Comparison of ENCODE assay signal across 9 mouse cellular contexts in the genomic region with DNA sequence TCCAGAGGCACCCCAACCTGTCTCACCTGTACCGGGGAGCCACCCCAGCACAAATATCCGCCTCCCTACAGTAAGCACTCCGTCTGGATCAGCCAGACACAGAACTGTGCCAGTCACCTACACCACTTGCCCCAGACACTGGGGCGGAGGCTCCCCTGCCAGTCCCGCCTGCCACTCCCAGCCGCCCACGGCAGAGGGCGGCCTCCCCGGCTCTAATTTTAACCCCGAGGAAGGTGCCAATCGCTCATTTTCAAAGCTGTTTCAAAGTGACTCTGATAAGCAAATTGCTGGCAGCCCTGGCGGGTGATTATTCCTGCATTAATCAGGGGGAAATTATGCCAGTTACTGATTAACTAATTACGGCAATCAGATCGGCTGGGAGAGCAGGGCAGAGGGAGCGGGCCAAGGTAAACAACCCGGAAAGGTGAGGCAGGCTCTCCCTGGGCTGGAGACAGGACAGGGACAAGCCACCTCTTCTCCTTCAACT. TPM values are rescaled to one million over a fixed set of nuclear protein-coding genes. Genes with fewer than 3 reads are reported as not detected.
DNase-seq lines count a peak whose midpoint lies in the region; ATAC-seq and TF ChIP-seq lines count a peak whose summit lies in the region.
"Had no signal": no experiment of that assay in that cellular context is flagged by ENCODE, and none has a peak within 500 bp of the region (broad histone marks: within the 10 kb centered on the region; RNA-seq: fewer than 3 reads in every experiment).

No protein-coding gene starts in this region.

- no peak overlapping the region for H3K27ac ChIP-seq in hindbrain, embryonic 16.5 days (ENCODE audit: low read depth, low read length)
- no peak overlapping the region for H3K27ac ChIP-seq in hindbrain, embryonic 11.5 days (ENCODE audit: low read depth, low read length)
- H3K27ac ChIP-seq in forebrain, postnatal 0 days (ENCODE audit: low read depth, low read length), result no peak overlapping the region
- H3K27ac ChIP-seq: limb, embryonic 12.5 days had no signal

- H3K36me3 ChIP-seq in hindbrain, embryonic 16.5 days (ENCODE audit: control insufficient read depth, insufficient read depth, low read length), result no peaks in the 10 kb centered on the region
- no peaks in the 10 kb centered on the region for H3K36me3 ChIP-seq in hindbrain, embryonic 11.5 days (ENCODE audit: control insufficient read depth, insufficient read depth, low read length)
- no peaks in the 10 kb centered on the region for H3K36me3 ChIP-seq in forebrain, postnatal 0 days (ENCODE audit: insufficient read depth)
- H3K36me3 ChIP-seq: limb, embryonic 12.5 days had no signal

- DNase-seq in hindbrain, embryonic 11.5 days (ENCODE audit: low spot score), result no peak
- peak; percentile 10 for DNase-seq in Patski (ENCODE audit: low read depth, low spot score)
- peak; percentile 62 for DNase-seq in forebrain, postnatal 0 days
- DNase-seq in layer of hippocampus, adult 9-10 months (ENCODE audit: low spot score), result peak; percentile 3
- DNase-seq in embryo, embryonic 10 days (ENCODE audit: low spot score), result no peak

- no peak overlapping the region for H3K9ac ChIP-seq in hindbrain, embryonic 16.5 days (ENCODE audit: low read depth, low read length)
- no peak overlapping the region for H3K9ac ChIP-seq in hindbrain, embryonic 11.5 days (ENCODE audit: low read depth, low read length)
- no peak overlapping the region for H3K9ac ChIP-seq in forebrain, postnatal 0 days
- H3K9ac ChIP-seq: limb, embryonic 12.5 days had no signal

- H3K4me3 ChIP-seq in hindbrain, embryonic 16.5 days (ENCODE audit: low read length), result no peak overlapping the region
- H3K4me3 ChIP-seq in hindbrain, embryonic 11.5 days (ENCODE audit: low read depth, low read length), result no peak overlapping the region
- no peak overlapping the region for H3K4me3 ChIP-seq in forebrain, postnatal 0 days (ENCODE audit: low read depth, low read length)
- H3K4me3 ChIP-seq: limb, embryonic 12.5 days had no signal

- ATAC-seq in hindbrain, embryonic 16.5 days, result 0 out of 2 replicates have a peak, but pooled peaks have one; percentile 15
- no peak for ATAC-seq in hindbrain, embryonic 11.5 days (ENCODE audit: low FRiP score)
- ATAC-seq in Patski, result peak; percentile 54
- peak; percentile 25; the same call in 1 of the 2 replicates for ATAC-seq in forebrain, postnatal 0 days
- ATAC-seq in hematopoietic stem cell, adult 5-6 weeks (replicated peaks in 1 of 2; ENCODE audit: insufficient read depth in 1 of 2, low FRiP score in 2 of 2, low TSS enrichment in 1 of 2, low read depth in 1 of 2, poor library complexity in 2 of 2, severe bottlenecking in 2 of 2), result peak; percentile 57 to 66; a peak in 3 of 4 replicates
- peak; percentile 92 for ATAC-seq in megakaryocyte-erythroid progenitor cell, adult 5-6 weeks (replicated peaks; ENCODE audit: low FRiP score, low TSS enrichment, poor library complexity, severe bottlenecking)

- no peaks in the 10 kb centered on the region for H3K27me3 ChIP-seq in hindbrain, embryonic 16.5 days (replicated peaks; ENCODE audit: control insufficient read depth, insufficient read depth, low read length)
- H3K27me3 ChIP-seq in hindbrain, embryonic 11.5 days (ENCODE audit: control insufficient read depth, insufficient read depth, low read length), result no peaks in the 10 kb centered on the region
- no peaks in the 10 kb centered on the region for H3K27me3 ChIP-seq in Patski
- H3K27me3 ChIP-seq in forebrain, postnatal 0 days (ENCODE audit: insufficient read depth, low read length), result no peaks in the 10 kb centered on the region

- no peak overlapping the region for H3K4me2 ChIP-seq in hindbrain, embryonic 16.5 days (ENCODE audit: low read length)
- no peak overlapping the region for H3K4me2 ChIP-seq in hindbrain, embryonic 11.5 days (replicated peaks; ENCODE audit: low read depth, low read length)
- no peak overlapping the region for H3K4me2 ChIP-seq in forebrain, postnatal 0 days (ENCODE audit: low read depth)
- H3K4me2 ChIP-seq: limb, embryonic 12.5 days had no signal

- no peaks in the 10 kb centered on the region for H3K9me3 ChIP-seq in hindbrain, embryonic 16.5 days (ENCODE audit: control insufficient read depth, low read length)
- no peaks in the 10 kb centered on the region for H3K9me3 ChIP-seq in hindbrain, embryonic 11.5 days (ENCODE audit: control insufficient read depth, low read length)
- H3K9me3 ChIP-seq in forebrain, postnatal 0 days (ENCODE audit: low read length), result no peaks in the 10 kb centered on the region
- H3K9me3 ChIP-seq: limb, embryonic 12.5 days had no signal

- CTCF ChIA-PET in Patski (lab: Charles Lee), result no interaction called here

- 33% methylated on average over 16 of the region's 16 CpGs for WGBS in hindbrain, embryonic 16.5 days
- 47% methylated on average over 16 of the region's 16 CpGs for WGBS in hindbrain, embryonic 11.5 days
- WGBS in forebrain, postnatal 0 days, result 32% methylated on average over 16 of the region's 16 CpGs

- TF ChIP-seq CTCF in Patski (IDR thresholded peaks at IDR 0.05), result peak; percentile 74
- TF ChIP-seq CTCF in forebrain, postnatal 0 days (IDR thresholded peaks at IDR 0.05; ENCODE audit: low read depth), result no peak

- in situ Hi-C loops in Patski (cut with MboI; ENCODE audit: low pct_unique_long_range_greater_than_20kb), result no loop called here

- POLR2A ChIA-PET in Patski (lab: Charles Lee), result interaction anchor here (1.1 kb wide), 1 partner anchor 23 kb away, joined by 3 read pairs; no protein-coding TSS in a partner anchor

- no peaks in the 10 kb centered on the region; the same call in 1 of the 2 replicates for H3K4me1 ChIP-seq in hindbrain, embryonic 16.5 days (ENCODE audit: control insufficient read depth, insufficient read depth, low read depth, low read length)
- H3K4me1 ChIP-seq in hindbrain, embryonic 11.5 days (replicated peaks; ENCODE audit: control insufficient read depth, insufficient read depth, low read length), result no peaks in the 10 kb centered on the region
- H3K4me1 ChIP-seq in forebrain, postnatal 0 days (ENCODE audit: insufficient read depth), result no peaks in the 10 kb centered on the region

RNA-seq across cellular contexts. Expression of gene Mdga1, which starts 41.1 kb away (rescaled TPM):
- 13.9 and 14.0 TPM in 2 replicates for polyA plus RNA-seq in hindbrain, embryonic 16.5 days (2015; fragmentation: Nextera tagmentation; extraction: Ambion mirVana)
- polyA plus RNA-seq in hindbrain, embryonic 11.5 days (2014; fragmentation: Nextera tagmentation; extraction: Ambion mirVana), result 4.6 and 4.8 TPM in 2 replicates
- 17.7 TPM for polyA plus RNA-seq in Patski (2021)
- total RNA-seq in forebrain, postnatal 0 days (2014; rRNA removed), result 29.1 and 45.7 TPM in 2 replicates
- polyA plus RNA-seq in forebrain, postnatal 0 days (2015; fragmentation: Nextera tagmentation; extraction: Ambion mirVana), result 7.6 and 10.9 TPM in 2 replicates
- total RNA-seq in hematopoietic stem cell, adult 5-6 weeks (2017), result 26.6 and 32.5 TPM in 2 replicates
- 7.3 and 13.7 TPM in 2 replicates for total RNA-seq in megakaryocyte-erythroid progenitor cell, adult 5-6 weeks (2014; fragmentation: Nextera tagmentation)
- total RNA-seq in megakaryocyte-erythroid progenitor cell, adult 5-6 weeks (2017), result 5.4 and 14.4 TPM in 2 replicates

Comparison
In these comparisons a context has a peak if more than half of its experiments do, and no peak if none do; other contexts are left out.
1. DNase-seq: peak in Patski (single experiment), forebrain, postnatal 0 days (single experiment) and layer of hippocampus, adult 9-10 months (single experiment); none in hindbrain, embryonic 11.5 days (single experiment) and embryo, embryonic 10 days (single experiment).